9 mouse cellular contexts compared by ENCODE assay signal in the genomic region with DNA sequence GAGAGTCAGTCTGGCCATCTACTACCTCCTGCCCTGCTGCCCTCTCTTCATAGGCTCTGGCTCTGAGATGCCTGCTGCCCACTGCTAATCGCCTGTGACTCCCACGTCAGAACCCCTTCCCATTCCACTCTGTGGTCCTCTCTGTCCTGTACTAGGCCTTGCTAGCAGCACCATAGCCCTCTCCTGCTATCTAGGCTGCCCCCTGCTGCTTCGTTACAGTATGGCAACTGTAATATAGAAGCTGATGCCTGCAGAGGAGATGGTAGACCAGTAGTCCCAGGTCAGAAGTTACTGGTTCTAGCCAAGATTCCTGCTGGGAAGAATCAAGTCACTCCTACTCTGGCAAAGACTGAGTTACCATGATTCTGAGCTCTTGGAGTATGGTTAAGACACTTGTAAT. TPM values are rescaled to one million over a fixed set of nuclear protein-coding genes. Genes with fewer than 3 reads are reported as not detected.
DNase-seq lines count a peak whose midpoint lies in the region; ATAC-seq and TF ChIP-seq lines count a peak whose summit lies in the region.
"Had no signal": no experiment of that assay in that cellular context is flagged by ENCODE, and none has a peak within 500 bp of the region (broad histone marks: within the 10 kb centered on the region; RNA-seq: fewer than 3 reads in every experiment).

No protein-coding gene starts in this region.

- H3K36me3 ChIP-seq in hindbrain, embryonic 11.5 days (ENCODE audit: control insufficient read depth, insufficient read depth, low read length) = no peaks in the 10 kb centered on the region
- no peaks in the 10 kb centered on the region for H3K36me3 ChIP-seq in hindbrain, embryonic 16.5 days (ENCODE audit: control insufficient read depth, insufficient read depth, low read length)
- H3K36me3 ChIP-seq in liver, embryonic 11.5 days (ENCODE audit: control insufficient read depth, insufficient read depth, low read length) = no peaks in the 10 kb centered on the region
- H3K36me3 ChIP-seq in spleen, adult 2 months (ENCODE audit: control insufficient read depth, insufficient read depth, low read length) = no peaks in the 10 kb centered on the region
- no peaks in the 10 kb centered on the region for H3K36me3 ChIP-seq in forebrain, embryonic 16.5 days (ENCODE audit: control insufficient read depth, insufficient read depth)
- H3K36me3 ChIP-seq: heart, embryonic 13.5 days had no signal

- H3K4me1 ChIP-seq in hindbrain, embryonic 11.5 days (replicated peaks; ENCODE audit: control insufficient read depth, insufficient read depth, low read length) = no peaks in the 10 kb centered on the region
- H3K4me1 ChIP-seq in hindbrain, embryonic 16.5 days (ENCODE audit: control insufficient read depth, insufficient read depth, low read depth, low read length) = peaks cover 3% of the 10 kb centered on the region
- H3K4me1 ChIP-seq in liver, embryonic 11.5 days (replicated peaks; ENCODE audit: control insufficient read depth, insufficient read depth, low read length) = no peaks in the 10 kb centered on the region
- no peaks in the 10 kb centered on the region for H3K4me1 ChIP-seq in spleen, adult 2 months (ENCODE audit: control insufficient read depth, insufficient read depth, insufficient read length)
- H3K4me1 ChIP-seq in forebrain, embryonic 16.5 days (replicated peaks; ENCODE audit: control insufficient read depth, insufficient read depth, low read length) = peaks cover 27% of the 10 kb centered on the region

- H3K27me3 ChIP-seq in hindbrain, embryonic 11.5 days (ENCODE audit: control insufficient read depth, insufficient read depth, low read length) = no peaks in the 10 kb centered on the region
- no peaks in the 10 kb centered on the region for H3K27me3 ChIP-seq in hindbrain, embryonic 16.5 days (replicated peaks; ENCODE audit: control insufficient read depth, insufficient read depth, low read length)
- H3K27me3 ChIP-seq in liver, embryonic 11.5 days (replicated peaks; ENCODE audit: control insufficient read depth, insufficient read depth, low read length) = no peaks in the 10 kb centered on the region
- H3K27me3 ChIP-seq in spleen, adult 2 months (ENCODE audit: control insufficient read depth, insufficient read depth, low read length) = no peaks in the 10 kb centered on the region
- no peaks in the 10 kb centered on the region for H3K27me3 ChIP-seq in forebrain, embryonic 16.5 days (replicated peaks; ENCODE audit: control insufficient read depth, insufficient read depth, low read length)
- H3K27me3 ChIP-seq: heart, embryonic 13.5 days had no signal

- H3K4me2 ChIP-seq in hindbrain, embryonic 11.5 days (replicated peaks; ENCODE audit: low read depth, low read length) = no peak overlapping the region
- no peak overlapping the region for H3K4me2 ChIP-seq in hindbrain, embryonic 16.5 days (ENCODE audit: low read length)
- H3K4me2 ChIP-seq in liver, embryonic 11.5 days = no peak overlapping the region
- no peak overlapping the region for H3K4me2 ChIP-seq in forebrain, embryonic 16.5 days (ENCODE audit: low read length)
- H3K4me2 ChIP-seq: heart, embryonic 13.5 days had no signal

- peak; percentile 33 for DNase-seq in hindbrain, embryonic 11.5 days (ENCODE audit: low spot score)
- peak; percentile 69 to 79 for DNase-seq in CD8-positive naive resting alpha-beta T cell, adult 2 months (ENCODE audit: low read depth in 2 of 2, low spot score in 2 of 2)
- peak; percentile 76 for DNase-seq in adrenal gland, adult 2 months
- DNase-seq in liver, embryonic 11.5 days (ENCODE audit: low spot score) = peak; percentile 46
- DNase-seq in spleen, adult 2 months (ENCODE audit: low read depth in 1 of 2, low spot score in 2 of 2) = peak; percentile 41 to 69

- H3K9ac ChIP-seq in hindbrain, embryonic 11.5 days (ENCODE audit: low read depth, low read length) = no peak overlapping the region
- no peak overlapping the region for H3K9ac ChIP-seq in hindbrain, embryonic 16.5 days (ENCODE audit: low read depth, low read length)
- no peak overlapping the region for H3K9ac ChIP-seq in liver, embryonic 11.5 days (ENCODE audit: low read depth, low read length)
- H3K9ac ChIP-seq in forebrain, embryonic 16.5 days (replicated peaks; ENCODE audit: low read depth, low read length) = no peak overlapping the region
- H3K9ac ChIP-seq: heart, embryonic 13.5 days had no signal

- WGBS in hindbrain, embryonic 11.5 days = 77% methylated on average over 3 of the region's 3 CpGs
- 75% methylated on average over 3 of the region's 3 CpGs for WGBS in hindbrain, embryonic 16.5 days
- WGBS in liver, embryonic 11.5 days = 50% methylated on average over 3 of the region's 3 CpGs
- 58% methylated on average over 3 of the region's 3 CpGs for WGBS in spleen, adult 2 months
- WGBS in forebrain, embryonic 16.5 days = 82% methylated on average over 3 of the region's 3 CpGs

- no peak for ATAC-seq in hindbrain, embryonic 11.5 days (ENCODE audit: low FRiP score)
- no peak for ATAC-seq in hindbrain, embryonic 16.5 days
- peak; percentile 80 for ATAC-seq in granulocyte monocyte progenitor cell, adult 5-6 weeks (replicated peaks; ENCODE audit: poor library complexity, severe bottlenecking)
- no peak for ATAC-seq in liver, embryonic 11.5 days (replicated peaks; ENCODE audit: low FRiP score)
- no peak for ATAC-seq in forebrain, embryonic 16.5 days

- no peak for TF ChIP-seq POLR2A in spleen, adult 2 months (IDR thresholded peaks at IDR 0.05; ENCODE audit: low read depth, low read length)

- H3K9me3 ChIP-seq in hindbrain, embryonic 11.5 days (ENCODE audit: control insufficient read depth, low read length) = no peaks in the 10 kb centered on the region
- H3K9me3 ChIP-seq in hindbrain, embryonic 16.5 days (ENCODE audit: control insufficient read depth, low read length) = no peaks in the 10 kb centered on the region
- no peaks in the 10 kb centered on the region for H3K9me3 ChIP-seq in liver, embryonic 11.5 days (ENCODE audit: control insufficient read depth, low read length)
- H3K9me3 ChIP-seq in forebrain, embryonic 16.5 days (ENCODE audit: control insufficient read depth, low read length) = no peaks in the 10 kb centered on the region
- H3K9me3 ChIP-seq: heart, embryonic 13.5 days had no signal

- peak; percentile 68; the same call in 1 of the 2 replicates for TF ChIP-seq CTCF in spleen, adult 2 months (IDR thresholded peaks at IDR 0.05; ENCODE audit: extremely low read depth, insufficient read depth, insufficient read length, insufficient replicate concordance)

- H3K4me3 ChIP-seq in hindbrain, embryonic 11.5 days (ENCODE audit: low read depth, low read length) = no peak overlapping the region
- H3K4me3 ChIP-seq in hindbrain, embryonic 16.5 days (ENCODE audit: low read length) = no peak overlapping the region
- H3K4me3 ChIP-seq in liver, embryonic 11.5 days (ENCODE audit: low read depth, low read length) = no peak overlapping the region
- H3K4me3 ChIP-seq in spleen, adult 2 months (ENCODE audit: extremely low read depth, insufficient read depth, insufficient read length) = no peak overlapping the region
- H3K4me3 ChIP-seq in forebrain, embryonic 16.5 days (replicated peaks; ENCODE audit: low read length) = no peak overlapping the region
- H3K4me3 ChIP-seq: heart, embryonic 13.5 days had no signal

- H3K27ac ChIP-seq in hindbrain, embryonic 11.5 days (ENCODE audit: low read depth, low read length) = no peak overlapping the region
- H3K27ac ChIP-seq in hindbrain, embryonic 16.5 days (ENCODE audit: low read depth, low read length) = no peak overlapping the region
- no peak overlapping the region for H3K27ac ChIP-seq in liver, embryonic 11.5 days (ENCODE audit: low read depth, low read length)
- no peak overlapping the region for H3K27ac ChIP-seq in spleen, adult 2 months (ENCODE audit: insufficient read depth, low read length)
- no peak overlapping the region for H3K27ac ChIP-seq in forebrain, embryonic 16.5 days (ENCODE audit: low read length)
- H3K27ac ChIP-seq: heart, embryonic 13.5 days had no signal

RNA-seq across cellular contexts. Expression of a gene that starts 33.0 kb away (rescaled TPM):
- 3.4 and 3.6 TPM in 2 replicates for polyA plus RNA-seq in hindbrain, embryonic 11.5 days (2014; fragmentation: Nextera tagmentation; extraction: Ambion mirVana)
- 138 and 140 TPM in 2 replicates for polyA plus RNA-seq in hindbrain, embryonic 16.5 days (2015; fragmentation: Nextera tagmentation; extraction: Ambion mirVana)
- 10 to 100 TPM; 11.1 to 16.2 TPM for total RNA-seq in adrenal gland, adult 2 months (2021)
- 10.2 and 12.0 TPM in 2 replicates for polyA plus RNA-seq in adrenal gland, adult 2 months (2012; rRNA removed)
- total RNA-seq in granulocyte monocyte progenitor cell, adult 5-6 weeks (2014; fragmentation: Nextera tagmentation) = 1.0 and 2.5 TPM in 2 replicates
- total RNA-seq in granulocyte monocyte progenitor cell, adult 5-6 weeks (2017) = 1.8 and 2.7 TPM in 2 replicates
- polyA plus RNA-seq in liver, embryonic 11.5 days (2014; fragmentation: Nextera tagmentation; extraction: Ambion mirVana) = 0.99 and 1.0 TPM in 2 replicates
- 0.50 and 7.8 TPM in 2 replicates for polyA plus RNA-seq in spleen, adult 2 months (2012; rRNA removed)
- 163 and 171 TPM in 2 replicates for polyA plus RNA-seq in forebrain, embryonic 16.5 days (2015; fragmentation: Nextera tagmentation; extraction: Ambion mirVana)

Comparison
In these comparisons a context has a peak if more than half of its experiments do, and no peak if none do; other contexts are left out.
1. RNA of a gene that starts 33.0 kb away (polyA plus RNA-seq): 163 to 171 TPM in forebrain, embryonic 16.5 days and 138 to 140 TPM in hindbrain, embryonic 16.5 days; 10.2 to 12.0 TPM in adrenal gland, adult 2 months, 0.50 to 7.8 TPM in spleen, adult 2 months, 3.4 to 3.6 TPM in hindbrain, embryonic 11.5 days and 0.99 to 1.0 TPM in liver, embryonic 11.5 days; every median in the first group is over 10 times any median in the second.
2. Peak in every context shown above with its lines, with median percentiles within 50 percentile points of each other: DNase-seq.